Mouse (Mus musculus) hindbrain, postnatal 0 days (tissue): ENCODE measurements around the gene Pknox1. TPM values are rescaled to one million over a fixed set of nuclear protein-coding genes. Genes with fewer than 3 reads are reported as not detected.

Experiments
- ATAC-seq: fragments of 200-750 bp; cut with Nextera tagmentation; 2 replicates; pipeline ENCODE4 v1.8.0; 2017; ENCODE audit warnings: mild to moderate bottlenecking, moderate TSS enrichment, moderate library complexity
- DNase-seq: peaks from one replicate; pipeline ENCODE4 v3.0.0-alpha.2; 2015; ENCODE audit warnings: low spot score
- H3K27ac ChIP-seq: fragments of 300-500 bp; sonication (generic); 2 replicates; pipeline ENCODE4 v1.5.1; 2014; ENCODE audit warnings: mild to moderate bottlenecking
- H3K27me3 ChIP-seq: fragments of 300-500 bp; sonication (generic); 2 replicates; pipeline ENCODE4 v1.6.1; 2014; ENCODE audit warnings: low read length, mixed read lengths; ENCODE audit not compliant: insufficient read depth
- H3K36me3 ChIP-seq: fragments of 300-500 bp; sonication (generic); 2 replicates; pipeline ENCODE4 v1.6.1; 2014; ENCODE audit warnings: low read length, mixed read lengths; ENCODE audit not compliant: insufficient read depth
- H3K4me1 ChIP-seq: fragments of 300-500 bp; sonication (generic); 2 replicates; pipeline ENCODE4 v1.6.1; 2014; ENCODE audit warnings: antibody characterized with exemption, low read length, mixed read lengths; ENCODE audit not compliant: insufficient read depth
- H3K4me2 ChIP-seq: fragments of 300-500 bp; sonication (generic); 2 replicates; pipeline ENCODE4 v1.6.1; 2014; ENCODE audit warnings: low read depth, mild to moderate bottlenecking, low read length, moderate library complexity, mixed read lengths
- H3K4me3 ChIP-seq: fragments of 300-500 bp; sonication (generic); 2 replicates; pipeline ENCODE4 v1.5.1; 2014; ENCODE audit warnings: low read length
- H3K9ac ChIP-seq: fragments of 300-500 bp; sonication (generic); replicated peaks from 2 replicates; pipeline ENCODE4 v1.6.1; 2014; ENCODE audit warnings: mild to moderate bottlenecking, low read length, moderate library complexity, mixed read lengths
- H3K9me3 ChIP-seq: fragments of 300-500 bp; sonication (generic); 2 replicates; pipeline ENCODE4 v1.6.1; 2016; ENCODE audit warnings: low read length, mixed read lengths
- CTCF ChIP-seq: IDR thresholded peaks from 2 replicates; pipeline ENCODE4 v1.5.1; 2016; ENCODE audit warnings: antibody characterized with exemption, control low read depth, low read depth
- WGBS: fragments of 180-500 bp; shearing (Covaris S2); extraction: QIAGEN DNeasy Blood & Tissue Kit; methylation state at CpG from one replicate; pipeline ENCODE4 v1.1.7; 2014; 5-methylcytosine and 5-hydroxymethylcytosine counted together
- polyA plus RNA-seq: library from polyadenylated mRNA; unstranded; fragments of >200 nt; fragmentation: Nextera tagmentation; extraction: Ambion mirVana; gene quantifications from 2 replicates; pipeline ENCODE4 v1.2.1, GENCODE M21; 2015
- total RNA-seq: library from RNA; depleted of rRNA; stranded (reverse); fragments of >200 nt; gene quantifications from 2 replicates; pipeline ENCODE4 v1.2.3, GENCODE M21; 2014

Gene Pknox1
- total and polyA plus RNA-seq, 2 experiments from 2014 or later: 25.1 to 31.2 TPM

DNA sequence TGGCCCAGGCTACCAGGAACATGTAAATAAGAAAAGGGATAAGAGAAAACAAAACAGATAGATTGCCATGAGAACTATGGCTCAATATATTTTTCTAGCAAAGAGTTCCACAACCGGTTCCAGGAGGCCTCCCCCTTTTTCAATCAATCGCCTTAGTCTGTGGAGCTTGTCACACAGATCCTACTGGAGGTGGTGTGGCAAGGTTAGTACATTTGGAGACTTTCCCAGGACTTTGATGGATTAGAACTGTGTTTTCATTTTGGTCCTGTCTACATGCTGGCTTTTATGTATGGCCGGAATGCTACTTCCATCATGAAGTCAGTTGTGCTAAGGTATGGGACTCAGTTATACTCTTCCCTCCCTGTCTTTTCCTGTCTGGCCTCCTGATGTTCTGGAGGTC is 45.4 kb downstream of the Pknox1 start:
- Histone ChIP-seq H3K9me3 (no peaks in the 10 kb centered on the region), H3K36me3 (peaks cover 6% of the 10 kb centered on the region), H3K4me1 (no peaks in the 10 kb centered on the region), H3K9ac (no peak overlapping the region), H3K27ac (no peak overlapping the region), H3K27me3 (no peaks in the 10 kb centered on the region), H3K4me2 (no peak overlapping the region), H3K4me3 (no peak overlapping the region)
- no peak for DNase-seq
- no peak for TF ChIP-seq CTCF
- ATAC-seq: no peak
- 89% methylated on average over 3 of the region's 3 CpGs for WGBS

DNA sequence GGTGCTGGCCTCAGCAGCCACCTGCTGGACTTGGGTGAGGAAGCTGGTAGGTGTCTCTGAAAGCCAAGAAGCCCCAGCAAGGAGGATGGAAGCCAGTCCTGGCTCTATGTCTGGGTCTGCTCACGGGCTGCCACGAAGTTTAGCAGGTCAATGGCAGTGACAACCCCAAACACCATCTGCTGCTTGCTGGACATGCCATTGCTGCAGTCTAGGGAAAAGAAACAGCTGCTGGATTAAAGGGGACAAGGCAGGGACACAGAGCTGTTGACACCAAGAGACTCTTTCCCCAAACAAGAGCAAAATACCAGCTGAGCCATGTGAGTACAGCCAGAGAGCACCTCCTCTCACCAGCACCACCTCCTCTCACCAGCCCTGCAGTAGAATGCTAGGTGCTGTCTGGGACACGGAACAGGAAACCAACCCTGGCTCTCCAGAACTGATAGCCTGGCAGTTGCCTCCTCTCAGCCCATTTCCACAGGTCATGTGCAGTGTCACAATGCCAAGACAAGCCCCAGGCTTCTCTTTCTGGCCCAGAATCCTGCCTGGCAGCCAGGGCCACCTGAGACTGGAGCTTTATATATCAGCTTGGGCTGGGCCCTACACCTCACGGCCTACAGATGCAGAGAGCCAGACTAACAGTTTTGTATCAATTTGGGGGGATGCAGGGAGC is 48.7 kb downstream of the Pknox1 start:
- no peak for DNase-seq
- TF ChIP-seq CTCF: no peak
- H3K4me1 ChIP-seq: no peaks in the 10 kb centered on the region
- no peak overlapping the region for H3K4me3 ChIP-seq
- no peak overlapping the region for H3K4me2 ChIP-seq
- no peak for ATAC-seq
- no peaks in the 10 kb centered on the region for H3K27me3 ChIP-seq
- H3K36me3 ChIP-seq: no peaks in the 10 kb centered on the region
- no peak overlapping the region for H3K27ac ChIP-seq
- no peaks in the 10 kb centered on the region for H3K9me3 ChIP-seq
- 78% methylated on average over 4 of the region's 4 CpGs for WGBS
- H3K9ac ChIP-seq: no peak overlapping the region

- no peaks in the 10 kb centered on the region for H3K4me1 ChIP-seq
- H3K9ac ChIP-seq: no peak overlapping the region
- WGBS: 92% methylated on average over 4 of the region's 4 CpGs
- H3K9me3 ChIP-seq: no peaks in the 10 kb centered on the region
- TF ChIP-seq CTCF: no peak
- ATAC-seq (no peak), DNase-seq (no peak)
- H3K27me3 ChIP-seq: no peaks in the 10 kb centered on the region
- no peak overlapping the region for H3K27ac ChIP-seq
- no peaks in the 10 kb centered on the region for H3K36me3 ChIP-seq
- no peak overlapping the region for H3K4me3 ChIP-seq
- H3K4me2 ChIP-seq: no peak overlapping the region
These were observed 58.6 kb downstream of the Pknox1 start for GRCm38 (mm10) chr17:31623101-31623500.

- H3K4me2 ChIP-seq: no peak overlapping the region
- H3K9me3 ChIP-seq: no peaks in the 10 kb centered on the region
- H3K27me3 ChIP-seq: no peaks in the 10 kb centered on the region
- H3K4me1 ChIP-seq: no peaks in the 10 kb centered on the region
- H3K36me3 ChIP-seq: no peaks in the 10 kb centered on the region
- H3K9ac ChIP-seq: no peak overlapping the region
- H3K27ac ChIP-seq: no peak overlapping the region
- no peak for ATAC-seq
- H3K4me3 ChIP-seq: no peak overlapping the region
- DNase-seq: no peak
- 93% methylated on average over 2 of the region's 2 CpGs for WGBS
- no peak for TF ChIP-seq CTCF
These were observed 63.4 kb downstream of the Pknox1 start for GRCm38 (mm10) chr17:31627961-31628360.

- H3K4me1 ChIP-seq: no peaks in the 10 kb centered on the region
- no peaks in the 10 kb centered on the region for H3K9me3 ChIP-seq
- no peak for ATAC-seq
- no peak for TF ChIP-seq CTCF
- H3K4me3 ChIP-seq: no peak overlapping the region
- no peak overlapping the region for H3K27ac ChIP-seq
- WGBS: 82% methylated on average over 10 of the region's 10 CpGs
- no peaks in the 10 kb centered on the region for H3K36me3 ChIP-seq
- no peak for DNase-seq
- no peak overlapping the region for H3K9ac ChIP-seq
- H3K27me3 ChIP-seq: no peaks in the 10 kb centered on the region
- H3K4me2 ChIP-seq: no peak overlapping the region
These were observed 66.7 kb downstream of the Pknox1 start for GRCm38 (mm10) chr17:31631081-31631800.

- Histone ChIP-seq H3K4me2 (no peak overlapping the region), H3K4me3 (no peak overlapping the region), H3K27ac (no peak overlapping the region), H3K9me3 (no peaks in the 10 kb centered on the region), H3K9ac (no peak overlapping the region), H3K4me1 (0 out of 2 replicates have a peak, but pooled peaks cover 9% of the 10 kb centered on the region), H3K27me3 (no peaks in the 10 kb centered on the region), H3K36me3 (no peaks in the 10 kb centered on the region)
- ATAC-seq (no peak), DNase-seq (no peak)
- 50% methylated on average over 6 of the region's 6 CpGs for WGBS
- no peak for TF ChIP-seq CTCF
These were observed 68.5 kb downstream of the Pknox1 start for GRCm38 (mm10) chr17:31633007-31633406.

DNA sequence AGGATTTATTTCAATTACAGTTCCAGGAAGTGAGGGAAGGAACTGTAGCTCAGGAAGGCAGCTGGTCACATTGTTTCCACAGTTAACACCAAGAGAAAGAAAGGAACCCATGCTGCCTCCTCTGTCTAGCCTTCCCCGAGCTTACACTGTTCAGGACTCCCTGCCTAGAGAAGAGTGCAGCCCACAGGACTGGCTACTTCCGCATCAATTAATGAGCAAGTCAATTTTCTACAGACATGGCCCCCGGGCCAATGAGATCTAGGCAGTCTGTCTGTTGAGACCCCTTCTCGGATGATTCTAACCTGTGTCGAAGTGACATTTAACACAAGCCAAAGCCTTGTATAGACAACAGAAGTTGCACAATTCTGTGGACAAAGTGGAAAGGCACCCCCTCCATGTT is 70.4 kb downstream of the Pknox1 start:
- Histone ChIP-seq H3K27ac (no peak overlapping the region), H3K9ac (no peak overlapping the region), H3K4me3 (no peak overlapping the region), H3K36me3 (no peaks in the 10 kb centered on the region), H3K9me3 (no peaks in the 10 kb centered on the region), H3K4me1 (0 out of 2 replicates have a peak, but pooled peaks cover 9% of the 10 kb centered on the region), H3K27me3 (no peaks in the 10 kb centered on the region), H3K4me2 (no peak overlapping the region)
- TF ChIP-seq CTCF: no peak
- DNase-seq (no peak), ATAC-seq (no peak)
- WGBS: 63% methylated on average over 5 of the region's 5 CpGs
